Mouse (Mus musculus) right cerebral cortex, postnatal 4 days (tissue): ENCODE measurements around the gene Gm28308.

Source experiments
- DNase-seq: peaks from one replicate; pipeline ENCODE4 v3.0.0-alpha.2; 2022

Gene Gm28308

DNA sequence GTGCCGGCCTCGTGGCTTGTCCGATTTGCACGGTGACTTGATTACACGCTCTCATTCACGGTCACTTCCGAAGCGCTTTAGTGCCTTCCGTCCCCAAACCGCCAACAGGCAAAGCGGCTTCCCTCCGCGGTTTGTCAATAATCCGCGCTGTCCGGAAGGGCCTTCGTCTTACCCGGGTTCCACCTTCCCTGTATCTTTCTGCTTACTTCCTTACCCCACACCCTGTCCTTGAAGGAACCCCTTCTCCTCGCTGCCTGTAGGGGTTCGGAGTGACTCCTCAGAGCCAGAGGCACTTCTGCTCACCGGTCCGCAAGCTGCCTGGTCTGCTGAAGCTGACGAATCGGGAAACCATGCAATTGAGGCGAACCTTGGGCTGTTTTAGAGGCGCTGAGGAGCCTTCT, 33.3 kb upstream of the Gm28308 start:
- no peak for DNase-seq

GRCm38 (mm10) chr6:52245757-52246142, 32.6 kb upstream of the Gm28308 start, which contains the start of gene Hoxa11:
TSS of gene Hoxa11 (minus strand) at chr6:52245810.
- DNase-seq = no peak

DNA sequence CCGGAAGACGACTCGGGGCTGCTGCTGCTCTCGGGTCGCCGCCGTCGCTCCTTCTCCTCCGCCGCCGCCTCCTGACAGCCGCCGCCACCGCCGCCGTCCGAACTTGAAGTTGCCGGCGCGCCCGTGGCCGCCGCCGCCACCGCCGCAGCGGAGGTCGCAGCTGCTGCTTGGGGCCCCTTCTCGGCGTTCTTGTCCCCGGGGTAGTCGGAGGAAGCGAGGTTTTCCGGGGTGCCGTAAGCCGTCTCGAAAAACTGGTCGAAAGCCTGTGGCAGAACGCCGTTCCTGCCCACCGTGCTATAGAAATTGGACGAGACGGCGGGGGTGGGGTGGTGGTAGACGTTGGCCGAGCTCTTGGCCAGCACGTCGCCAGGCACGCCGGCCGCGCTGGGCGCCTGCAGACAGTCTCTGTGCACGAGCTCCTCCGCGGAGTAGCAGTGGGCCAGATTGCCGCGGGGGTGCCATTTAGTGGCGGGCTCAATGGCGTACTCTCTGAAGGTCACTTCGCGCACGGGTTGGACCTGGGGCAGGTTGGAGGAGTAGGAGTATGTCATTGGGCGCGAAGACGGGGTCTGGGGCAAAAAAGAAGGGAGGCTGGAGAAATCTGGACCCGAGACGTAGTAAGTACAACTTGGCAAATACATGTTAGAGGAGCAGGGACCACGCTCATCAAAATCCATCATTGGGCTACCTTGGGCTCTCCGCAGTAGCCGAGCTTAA, 32.1 kb upstream of the Gm28308 start:
- no peak for DNase-seq

- no peak for DNase-seq
Observed at GRCm38 (mm10) chr6:52244471-52245039, 31.4 kb upstream of the Gm28308 start.

GRCm38 (mm10) chr6:52243681-52244121, 30.6 kb upstream of the Gm28308 start:
- no peak for DNase-seq

GRCm38 (mm10) chr6:52242801-52243332, 29.7 kb upstream of the Gm28308 start:
- no peak for DNase-seq

DNA sequence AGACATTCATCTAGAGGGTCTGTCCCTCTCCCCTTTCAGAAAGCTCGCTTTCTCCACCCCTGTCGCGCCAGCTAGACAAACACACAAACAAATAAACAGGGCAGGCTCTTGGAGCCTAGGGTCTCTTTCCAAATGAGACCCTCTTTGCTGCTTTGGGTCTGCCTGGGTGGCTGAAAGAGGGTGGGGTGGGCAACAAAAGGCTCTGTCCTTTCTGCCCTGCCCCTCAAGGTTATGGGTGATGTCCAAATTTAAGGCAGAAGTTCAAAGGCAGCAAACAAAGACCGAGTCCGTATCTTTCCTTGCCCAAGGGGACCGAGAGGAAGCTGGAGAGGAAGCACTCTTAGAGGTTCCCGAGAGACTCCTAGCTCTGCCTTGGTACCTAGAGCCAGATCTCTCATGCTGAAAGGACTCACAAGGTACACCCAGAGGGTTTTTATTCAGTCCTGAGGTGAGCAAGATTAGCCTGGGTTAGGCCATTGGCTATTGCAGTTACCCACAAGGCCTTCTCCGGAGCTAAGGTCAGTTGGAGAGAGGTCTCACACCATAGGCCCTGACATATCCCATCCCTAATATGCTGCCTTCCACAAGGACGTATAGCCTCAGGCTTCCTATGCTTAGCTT, 28.0 kb upstream of the Gm28308 start:
- no peak for DNase-seq

GRCm38 (mm10) chr6:52240389-52241000, 27.4 kb upstream of the Gm28308 start, which contains the start of gene Hoxa10:
TSS of gene Hoxa10 (minus strand) at chr6:52240854.
- DNase-seq = peak; percentile 70

- DNase-seq = no peak
Observed at GRCm38 (mm10) chr6:52239625-52240388, 26.7 kb upstream of the Gm28308 start.

GRCm38 (mm10) chr6:52238976-52239375, 25.8 kb upstream of the Gm28308 start:
- DNase-seq = no peak

DNA sequence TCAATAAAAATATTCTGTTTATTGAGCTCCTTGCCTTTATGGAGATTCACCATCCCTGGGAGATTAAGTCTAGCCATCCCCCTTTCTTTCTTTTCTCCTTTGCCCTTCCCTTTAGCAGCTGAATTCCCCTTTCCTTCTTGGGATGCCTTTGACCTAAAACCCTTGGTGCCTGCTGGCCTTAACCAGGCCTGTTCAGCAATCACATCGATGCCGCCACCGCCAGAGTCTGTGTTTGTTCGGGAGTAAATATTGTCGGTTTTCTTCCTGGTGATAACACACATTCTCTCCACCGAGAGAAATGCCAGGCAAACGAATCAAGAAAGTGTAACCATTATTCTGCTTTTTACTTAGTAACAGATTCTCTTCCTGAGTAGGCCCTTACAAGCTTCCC, 25.0 kb upstream of the Gm28308 start:
- DNase-seq = no peak

DNA sequence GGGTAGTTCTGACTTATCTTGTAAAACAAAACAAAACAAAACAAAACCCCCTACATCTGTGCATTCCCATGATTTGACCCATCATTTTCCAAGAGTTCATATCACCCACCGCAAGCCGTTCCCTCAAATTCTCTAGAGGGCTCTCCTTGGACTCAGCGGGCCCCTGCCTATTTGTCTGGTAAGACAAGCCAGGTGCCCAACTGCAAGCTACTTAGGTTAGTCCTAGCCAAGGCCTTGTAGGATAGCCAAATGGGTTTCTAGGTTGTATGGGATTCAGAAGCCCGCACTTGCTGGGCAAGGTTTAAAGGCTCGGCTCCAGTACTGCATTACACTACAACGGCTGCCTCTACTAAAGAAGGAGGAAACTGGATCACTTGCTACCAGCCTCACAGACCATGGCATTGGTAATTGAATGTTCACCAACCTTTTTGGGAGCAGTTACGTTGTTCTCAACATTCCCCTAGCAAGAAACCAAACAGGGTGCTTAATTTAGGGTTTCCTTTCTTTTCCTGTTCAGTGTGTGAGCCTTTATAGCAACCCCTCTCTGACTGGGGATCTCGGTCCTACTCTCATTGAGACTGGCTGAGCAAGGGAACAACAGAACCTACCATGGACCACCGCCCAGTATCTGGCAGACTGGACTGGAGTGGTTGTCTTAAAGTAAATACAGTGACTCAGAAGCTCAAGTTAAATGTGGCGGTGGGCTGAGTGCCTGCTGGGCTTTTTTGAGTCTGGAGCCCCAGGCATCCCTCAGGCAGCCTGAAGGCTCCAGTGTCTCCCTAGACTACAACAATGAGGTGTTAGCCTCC, 24.4 kb upstream of the Gm28308 start:
- no peak for DNase-seq

DNA sequence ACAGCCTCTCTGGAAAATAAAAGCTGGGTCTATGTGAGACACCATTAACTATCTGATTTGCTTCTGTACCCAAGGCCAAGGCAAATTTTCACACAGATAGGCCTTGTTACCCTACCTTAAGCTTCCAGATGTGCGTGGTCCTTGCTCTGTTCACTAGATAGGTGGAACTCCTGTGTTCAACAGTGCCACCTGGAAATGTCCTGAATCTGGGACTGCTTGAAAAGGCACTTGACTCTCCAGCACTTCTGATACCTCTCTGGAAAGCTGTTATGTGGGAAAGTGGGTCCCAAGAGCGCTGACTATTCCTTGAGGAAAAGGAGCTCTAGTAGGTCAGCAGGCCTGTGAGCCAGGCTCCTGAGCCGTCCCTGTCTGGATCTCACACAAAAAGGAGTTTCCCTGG, 23.7 kb upstream of the Gm28308 start:
- DNase-seq = no peak

DNA sequence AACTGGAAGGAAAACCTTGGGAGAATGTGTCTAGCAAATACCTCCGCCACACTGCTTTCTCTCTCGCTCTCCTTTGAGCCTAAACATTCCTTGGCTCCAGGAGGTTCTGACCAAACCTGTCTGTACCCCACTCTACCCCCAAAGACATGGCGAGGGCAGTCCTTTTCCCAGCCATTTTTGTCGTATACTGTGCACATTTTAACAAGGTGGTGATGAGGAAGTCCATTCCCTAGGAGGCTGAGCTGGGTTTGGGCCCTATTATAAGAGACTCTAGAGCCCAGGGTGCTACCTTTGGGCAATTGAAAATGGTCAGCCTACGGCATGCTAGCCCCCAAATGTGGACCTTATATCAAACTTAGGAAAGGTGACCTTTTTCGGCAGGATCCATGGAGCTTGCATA, 22.7 kb upstream of the Gm28308 start:
- no peak for DNase-seq

DNA sequence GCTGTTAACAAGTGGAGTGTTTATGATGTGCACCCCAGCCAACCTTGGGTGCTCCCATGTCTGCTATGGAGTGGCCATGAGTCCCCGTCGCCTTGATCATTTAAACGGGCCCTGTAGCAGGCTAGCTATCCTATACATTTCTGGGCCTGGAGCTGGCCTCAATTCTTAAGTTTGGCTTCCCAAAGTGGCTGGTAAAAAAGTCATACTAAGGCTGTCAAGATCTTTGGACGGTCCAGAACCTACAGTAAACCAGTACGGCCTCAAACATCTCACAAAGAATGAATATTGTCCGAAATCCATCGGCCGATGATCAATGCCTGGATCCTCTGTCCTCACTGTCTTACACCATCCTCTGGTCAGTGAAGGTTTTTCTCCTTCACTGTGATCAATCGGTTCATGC, 22.1 kb upstream of the Gm28308 start:
- DNase-seq = no peak

GRCm38 (mm10) chr6:52234428-52235140, 21.4 kb upstream of the Gm28308 start:
- DNase-seq = no peak

- DNase-seq = no peak
Observed at GRCm38 (mm10) chr6:52233546-52234427, 20.6 kb upstream of the Gm28308 start.

DNA sequence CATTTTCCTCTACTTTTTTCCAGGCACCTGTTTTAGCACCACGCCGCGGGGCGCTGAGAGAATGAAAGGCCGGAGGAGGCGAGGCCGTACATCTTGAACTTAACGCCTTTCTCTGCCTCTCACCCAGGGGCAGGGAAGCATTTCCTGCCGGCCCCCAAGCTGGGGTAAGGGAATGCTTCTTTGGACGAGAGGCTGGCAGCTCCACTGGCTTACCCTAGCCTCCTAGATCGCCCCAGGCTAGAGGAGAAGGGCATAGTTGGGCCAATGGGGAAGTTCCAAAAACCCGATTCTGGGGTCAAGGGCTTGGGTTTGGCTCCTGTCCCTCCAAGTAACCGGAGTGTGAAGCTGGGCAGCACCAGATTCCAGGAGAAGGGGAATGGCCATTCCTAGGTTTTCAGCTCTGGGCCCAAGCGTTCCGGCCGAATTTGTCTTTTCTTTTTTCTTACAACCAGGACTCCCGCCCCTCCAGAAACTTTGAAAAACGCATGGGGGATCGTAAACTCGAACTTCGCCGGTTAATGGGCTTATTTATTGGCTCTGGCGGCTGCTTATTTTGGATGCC, 19.9 kb upstream of the Gm28308 start:
- no peak for DNase-seq

- DNase-seq = no peak
Observed at GRCm38 (mm10) chr6:52232568-52232965, 19.4 kb upstream of the Gm28308 start.
